Mouse (Mus musculus): Measurements from ENCODE around the gene Snx20.

Gene Snx20

GRCm38 (mm10) chr8:88610271-88610670, 25.7 kb downstream of the Snx20 start:
- in situ Hi-C loops (cut with MboI; ENCODE audit: unreplicated experiment in 2 of 2) = loop anchor here (5.0 to 25.0 kb wide), 2 partner anchors 43 to 498 kb away; partner anchors contain the start of gene Cnep1r1 (in 2 of the 2)

GRCm38 (mm10) chr8:88609036-88609435, 26.9 kb downstream of the Snx20 start:
- in situ Hi-C loops (cut with MboI; ENCODE audit: unreplicated experiment in 2 of 2) = loop anchor here (25.0 kb wide), 1 partner anchor 497 kb away; the partner anchor contains the start of gene Cnep1r1 (in 2 of the 2)

- in situ Hi-C loops (cut with MboI; ENCODE audit: unreplicated experiment in 2 of 2) = loop anchor here (25.0 kb wide), 1 partner anchor 493 kb away; the partner anchor contains the start of gene Cnep1r1 (in 2 of the 2)
Measured at GRCm38 (mm10) chr8:88605361-88606040, 30.4 kb downstream of the Snx20 start.

- in situ Hi-C loops (cut with MboI; ENCODE audit: unreplicated experiment in 2 of 2) = loop anchor here (25.0 kb wide), 1 partner anchor 492 kb away; the partner anchor contains the start of gene Cnep1r1 (in 2 of the 2)
Measured at GRCm38 (mm10) chr8:88604065-88605038, 31.6 kb downstream of the Snx20 start.

GRCm38 (mm10) chr8:88603446-88603989, 32.4 kb downstream of the Snx20 start:
- in situ Hi-C loops (cut with MboI; ENCODE audit: unreplicated experiment in 2 of 2) = loop anchor here (25.0 kb wide), 1 partner anchor 491 kb away; the partner anchor contains the start of gene Cnep1r1 (in 2 of the 2)

GRCm38 (mm10) chr8:88599491-88599890, 36.4 kb downstream of the Snx20 start:
- in situ Hi-C loops (cut with MboI; ENCODE audit: unreplicated experiment in 2 of 2) = no loop called here

GRCm38 (mm10) chr8:88598578-88598977, 37.4 kb downstream of the Snx20 start:
- in situ Hi-C loops (cut with MboI; ENCODE audit: unreplicated experiment in 2 of 2) = no loop called here

- in situ Hi-C loops (cut with MboI; ENCODE audit: unreplicated experiment in 2 of 2) = no loop called here
Measured at GRCm38 (mm10) chr8:88596042-88596441, 39.9 kb downstream of the Snx20 start.

- in situ Hi-C loops (cut with MboI; ENCODE audit: unreplicated experiment in 2 of 2) = no loop called here
Measured at GRCm38 (mm10) chr8:88593947-88594346, 42.0 kb downstream of the Snx20 start.

- in situ Hi-C loops (cut with MboI; ENCODE audit: unreplicated experiment in 2 of 2) = no loop called here
Measured at GRCm38 (mm10) chr8:88590226-88590625, 45.7 kb downstream of the Snx20 start.

- in situ Hi-C loops (cut with MboI; ENCODE audit: unreplicated experiment in 2 of 2) = no loop called here
Measured at GRCm38 (mm10) chr8:88588205-88588889, 47.6 kb downstream of the Snx20 start.

- in situ Hi-C loops (cut with MboI; ENCODE audit: unreplicated experiment in 2 of 2) = no loop called here
Measured at GRCm38 (mm10) chr8:88583863-88584262, 52.1 kb downstream of the Snx20 start.

- in situ Hi-C loops (cut with MboI; ENCODE audit: unreplicated experiment in 2 of 2) = no loop called here
Measured at GRCm38 (mm10) chr8:88580785-88581184, 55.1 kb downstream of the Snx20 start.

- in situ Hi-C loops (cut with MboI; ENCODE audit: unreplicated experiment in 2 of 2) = no loop called here
Measured at GRCm38 (mm10) chr8:88579668-88580330, 56.1 kb downstream of the Snx20 start.

GRCm38 (mm10) chr8:88579246-88579645, 56.7 kb downstream of the Snx20 start:
- in situ Hi-C loops (cut with MboI; ENCODE audit: unreplicated experiment in 2 of 2) = no loop called here

GRCm38 (mm10) chr8:88578413-88579175, 57.3 kb downstream of the Snx20 start:
- in situ Hi-C loops (cut with MboI; ENCODE audit: unreplicated experiment in 2 of 2) = no loop called here

- in situ Hi-C loops (cut with MboI; ENCODE audit: unreplicated experiment in 2 of 2) = no loop called here
Measured at GRCm38 (mm10) chr8:88577666-88578065, 58.3 kb downstream of the Snx20 start.

All from v-Abl transformed pro-B cells (cell line).